Mouse (Mus musculus) lung, adult 2 months (tissue): ENCODE measurements around the gene Fam98c. TPM values are rescaled to one million over a fixed set of nuclear protein-coding genes. Genes with fewer than 3 reads are reported as not detected.
"Not testable (repeated sequence)": the region's sequence is repeated elsewhere in the genome, so short reads cannot be mapped to it uniquely, and the experiment has no call there.

Experiments used
- DNase-seq: peaks from one replicate; pipeline ENCODE4 v3.0.0; 2022
- H3K4me1 ChIP-seq: fragments of 200-500 bp; 2 replicates; pipeline ENCODE4 v1.6.1; 2011; ENCODE audit warnings: low read length; ENCODE audit not compliant: control insufficient read depth, insufficient read depth
- H3K4me3 ChIP-seq: fragments of 200-500 bp; replicated peaks from 2 replicates; pipeline ENCODE3; 2011; ENCODE audit warnings: low read depth, mild to moderate bottlenecking, control low read depth, low read length; ENCODE audit errors: extremely low read depth
- CTCF ChIP-seq: fragments of 200-500 bp; IDR thresholded peaks from 2 replicates; pipeline ENCODE4 v1.5.1; 2011; ENCODE audit warnings: mild to moderate bottlenecking, low read length, control low read depth; ENCODE audit not compliant: insufficient read depth
- POLR2A ChIP-seq: fragments of 200-500 bp; IDR thresholded peaks from 2 replicates; pipeline ENCODE4 v1.6.1; 2011; ENCODE audit warnings: low read depth, mild to moderate bottlenecking, control low read depth, low read length, borderline replicate concordance; ENCODE audit errors: extremely low read depth
- whole genome bisulfite sequencing: fragments of 180-500 bp; shearing (Covaris S2); methylation state at CpG from one replicate; pipeline ENCODE4 v1.1.7; 2018; 5-methylcytosine and 5-hydroxymethylcytosine counted together
- polyA plus RNA-seq: library from polyadenylated mRNA; depleted of rRNA; stranded (reverse); fragments of >200 nt; gene quantifications from 2 replicates; pipeline ENCODE4 v1.2.3, GENCODE M21; 2012

Gene Fam98c
- polyA plus RNA-seq, 1 experiment: 47.7 TPM

DNA sequence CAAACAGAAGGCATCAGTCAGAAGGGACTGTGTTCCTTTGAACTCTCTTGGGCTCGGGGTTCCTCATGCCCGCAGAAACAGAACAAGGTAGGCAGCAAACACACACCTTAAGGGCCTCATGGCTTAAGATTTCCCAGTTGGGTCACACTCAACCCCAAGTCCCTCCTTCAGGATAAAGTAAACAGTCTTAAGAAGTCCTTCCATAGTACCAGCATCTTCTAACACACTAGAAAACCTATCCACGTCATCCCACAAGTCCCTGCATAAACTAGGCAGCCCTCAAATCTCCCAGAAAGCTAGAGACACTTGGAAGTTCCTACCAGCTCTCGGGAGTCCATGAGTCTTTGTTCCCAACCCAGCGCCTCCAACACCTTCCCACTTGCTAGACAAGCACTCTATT is 6.3 kb upstream of the Fam98c start:
- Histone ChIP-seq H3K4me3 (no peak overlapping the region), H3K4me1 (no peaks in the 10 kb centered on the region)
- 71% methylated on average over 5 of the region's 5 CpGs for WGBS
- no peak for DNase-seq
- TF ChIP-seq POLR2A: no peak
- no peak for TF ChIP-seq CTCF

- Histone ChIP-seq H3K4me1 (peaks cover 2% of the 10 kb centered on the region; the same call in 1 of the 2 replicates), H3K4me3 (no peak overlapping the region)
- TF ChIP-seq CTCF (no peak), POLR2A (no peak)
- 5% methylated on average over 5 of the region's 5 CpGs for WGBS
- no peak for DNase-seq
These were observed 2.2 kb upstream of the Fam98c start for GRCm38 (mm10) chr7:29158264-29158663.

DNA sequence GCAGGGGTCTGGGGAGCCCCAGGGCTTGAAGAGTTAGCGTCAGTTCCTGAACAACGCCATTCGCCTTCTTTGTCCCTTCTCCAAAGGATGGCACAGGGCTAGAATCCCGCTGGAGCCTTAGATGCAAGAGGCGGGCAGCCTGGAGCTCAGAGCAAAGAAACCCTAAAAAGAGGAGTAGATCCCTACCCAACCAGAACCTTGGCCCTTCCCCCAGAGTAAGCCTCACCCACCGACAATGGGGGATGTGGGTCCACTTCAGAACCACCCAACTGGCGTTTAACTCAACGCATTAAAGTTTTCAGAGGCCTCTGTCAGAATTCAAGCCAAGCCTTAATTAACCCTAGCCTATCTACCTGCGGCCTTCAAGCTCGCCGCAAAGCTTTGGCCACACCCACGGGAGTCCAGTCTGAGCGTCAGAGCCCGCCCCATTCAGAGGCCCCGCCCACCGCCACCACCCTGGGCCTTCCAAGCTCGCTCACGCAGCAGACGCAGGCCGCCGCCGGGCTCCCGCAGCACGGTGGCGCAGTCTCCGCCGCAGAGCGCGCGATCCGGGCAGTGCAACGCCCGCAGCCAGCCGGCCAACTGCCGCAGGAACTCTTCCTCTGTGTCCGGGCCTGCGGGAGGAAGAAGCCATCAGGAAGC is 717 bp downstream of the Fam98c start:
- DNase-seq: peak; percentile 86
- no peak for TF ChIP-seq CTCF
- peak; percentile 63; the same call in 1 of the 2 replicates for TF ChIP-seq POLR2A
- Histone ChIP-seq H3K4me1 (peaks cover 2% of the 10 kb centered on the region; the same call in 1 of the 2 replicates), H3K4me3 (peak overlapping the region; percentile 87)
- 9% methylated on average over 37 of the region's 37 CpGs for WGBS

DNA sequence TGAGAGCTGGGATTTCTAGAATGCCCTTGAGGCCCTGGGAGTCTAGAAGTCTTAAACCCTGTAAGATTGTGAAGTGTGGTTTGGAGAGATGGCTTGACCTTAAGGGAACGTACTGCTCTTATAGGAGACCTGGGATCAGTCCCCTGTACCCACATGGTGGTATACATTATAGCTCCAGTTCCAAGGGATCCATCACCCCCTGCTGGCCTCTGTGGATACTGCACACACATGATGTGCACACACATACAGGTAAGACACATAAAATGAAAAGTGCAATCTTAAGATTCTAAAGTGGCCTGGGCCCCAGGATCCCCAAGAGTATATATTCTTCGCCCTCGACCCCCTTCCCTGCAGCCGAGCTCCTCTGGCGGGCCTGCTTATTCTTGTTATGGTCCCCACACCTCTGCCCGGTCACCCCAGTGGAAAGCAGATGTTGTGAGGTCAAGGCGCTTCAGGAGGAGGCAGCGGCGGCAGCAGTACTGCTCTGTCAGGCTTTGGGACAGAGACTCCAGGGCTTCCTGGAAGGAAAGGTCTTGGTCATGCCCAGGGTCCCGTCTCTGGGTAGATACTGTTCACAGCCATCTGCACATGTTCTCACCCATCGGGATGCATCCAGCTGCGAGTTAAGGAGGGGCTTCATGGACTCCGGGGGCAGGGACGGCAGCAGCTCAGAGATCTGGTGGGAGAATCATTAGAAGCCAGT is 1.9 kb downstream of the Fam98c start:
- Histone ChIP-seq H3K4me3 (no peak overlapping the region), H3K4me1 (peaks cover 2% of the 10 kb centered on the region; the same call in 1 of the 2 replicates)
- no peak for TF ChIP-seq POLR2A
- TF ChIP-seq CTCF: no peak
- no peak for DNase-seq
- 97% methylated on average over 14 of the region's 14 CpGs for WGBS

DNA sequence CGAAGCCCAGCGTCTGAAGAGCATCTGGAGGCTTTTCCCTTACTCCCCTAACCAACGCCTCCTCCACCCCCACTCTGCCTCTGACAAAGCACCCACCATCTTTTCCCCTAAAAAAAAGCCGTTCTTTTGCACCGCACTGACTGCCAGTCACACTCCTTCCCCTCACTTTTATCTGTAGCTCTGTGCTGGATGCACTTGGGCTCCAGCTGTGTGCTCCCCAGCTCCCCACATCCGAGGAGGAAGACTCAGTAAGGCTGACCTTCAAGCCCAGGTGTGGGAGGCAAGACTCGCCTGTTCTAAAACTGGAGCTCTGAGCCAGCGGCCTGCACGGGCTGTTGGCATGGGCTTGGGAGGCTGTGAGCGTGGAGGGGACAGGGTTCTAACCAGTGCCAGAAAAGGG is 4.5 kb downstream of the Fam98c start:
- WGBS: 59% methylated on average over 10 of the region's 10 CpGs
- TF ChIP-seq POLR2A (no peak), CTCF (no peak)
- Histone ChIP-seq H3K4me3 (no peak overlapping the region), H3K4me1 (peaks cover 2% of the 10 kb centered on the region; the same call in 1 of the 2 replicates)
- DNase-seq: no peak

- no peaks in the 10 kb centered on the region for H3K4me1 ChIP-seq
- DNase-seq: no peak
- no peak overlapping the region for H3K4me3 ChIP-seq
- no peak for TF ChIP-seq POLR2A
- no peak for TF ChIP-seq CTCF
- 88% methylated on average over 15 of the region's 15 CpGs for WGBS
These were observed 7.3 kb downstream of the Fam98c start for GRCm38 (mm10) chr7:29148771-29149170.

GRCm38 (mm10) chr7:29146625-29147367 is 9.2 kb downstream of the Fam98c start:
- Histone ChIP-seq H3K4me3 (no peak overlapping the region), H3K4me1 (no peaks in the 10 kb centered on the region)
- TF ChIP-seq POLR2A (no peak), CTCF (no peak)
- 76% methylated on average over 7 of the region's 7 CpGs for WGBS
- DNase-seq: no peak

DNA sequence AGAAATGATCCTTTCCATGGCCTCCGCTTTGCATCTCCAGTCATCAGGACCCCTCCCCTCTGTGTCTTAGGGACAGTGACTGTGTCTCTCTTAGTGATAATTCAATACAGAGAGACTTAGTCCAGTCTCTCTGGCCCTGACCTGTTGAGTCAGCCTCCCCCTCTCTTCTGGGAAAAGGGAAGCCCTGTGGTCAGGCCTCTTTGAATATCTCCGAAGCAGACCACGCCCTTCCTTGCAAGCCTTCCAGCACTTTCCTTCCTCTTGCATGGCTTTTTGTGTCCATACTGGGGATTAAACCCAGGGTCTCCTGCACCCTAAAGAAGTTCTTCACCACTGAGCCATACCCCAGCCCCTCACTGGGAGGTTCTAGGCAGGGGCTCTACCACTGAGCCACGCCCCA is 12.0 kb downstream of the Fam98c start:
- Histone ChIP-seq H3K4me3 (no peak overlapping the region), H3K4me1 (no peaks in the 10 kb centered on the region)
- 73% methylated on average over 4 of the region's 4 CpGs for WGBS
- no peak for DNase-seq
- TF ChIP-seq CTCF: no peak
- TF ChIP-seq POLR2A: no peak

DNA sequence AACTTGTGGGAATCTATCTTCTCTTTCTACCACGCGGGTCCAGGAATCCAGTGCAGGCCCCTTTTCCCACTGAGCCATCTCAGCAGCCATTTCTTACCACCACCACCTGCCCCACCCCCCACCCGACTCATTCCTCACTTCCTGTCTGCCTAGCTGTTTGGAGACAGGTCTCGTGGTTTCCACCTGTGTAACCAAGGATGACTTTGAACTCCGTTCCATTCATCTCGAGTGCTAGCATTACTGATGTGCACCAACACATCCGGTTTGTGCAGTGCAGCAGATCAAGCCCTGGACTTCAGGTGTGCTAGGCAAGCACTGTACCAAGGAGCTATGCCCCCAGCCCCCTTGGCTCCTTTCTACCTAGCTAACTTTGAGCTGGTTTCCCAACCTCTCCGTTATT is 14.6 kb downstream of the Fam98c start:
- no peak overlapping the region for H3K4me3 ChIP-seq
- TF ChIP-seq POLR2A (no peak), CTCF (no peak)
- H3K4me1 ChIP-seq: no peaks in the 10 kb centered on the region
- no peak for DNase-seq
- WGBS: 64% methylated on average over 8 of the region's 8 CpGs

GRCm38 (mm10) chr7:29139237-29139636 is 16.8 kb downstream of the Fam98c start:
- 86% methylated on average over 3 of the region's 4 CpGs for WGBS
- not testable (repeated sequence) for H3K4me3 ChIP-seq, H3K4me1 ChIP-seq, DNase-seq
